Mouse (Mus musculus) liver, adult 2 months (tissue): ENCODE results near the gene Tsacc.

ENCODE experiments used
- CTCF ChIP-seq: fragments of 200-500 bp; IDR thresholded peaks from 2 replicates; pipeline ENCODE4 v1.5.1; 2011; ENCODE audit warnings: low read depth, low read length, control low read depth
- POLR2A ChIP-seq: fragments of 200-500 bp; IDR thresholded peaks from 2 replicates; pipeline ENCODE4 v1.6.1; 2011; ENCODE audit warnings: low read length, control low read depth; ENCODE audit not compliant: insufficient read depth; ENCODE audit errors: extremely low read depth

- no peak for TF ChIP-seq CTCF
- TF ChIP-seq POLR2A: no peak
Observed at GRCm38 (mm10) chr3:88276121-88276520, 20.7 kb downstream of the Tsacc start.
